Mouse (Mus musculus) embryo, embryonic 10.5 days (tissue): ENCODE results near the gene Inafm1.
A peak's percentile ranks its signal among the peaks of the same experiment; 100 is the strongest.
"Not testable (repeated sequence)": the region's sequence is repeated elsewhere in the genome, so short reads cannot be mapped to it uniquely, and the experiment has no call there.

Experiments
- DNase-seq: peaks from one replicate; pipeline ENCODE4 v3.0.0-alpha.2; 2015; ENCODE audit warnings: low spot score

Inafm1 gene

DNA sequence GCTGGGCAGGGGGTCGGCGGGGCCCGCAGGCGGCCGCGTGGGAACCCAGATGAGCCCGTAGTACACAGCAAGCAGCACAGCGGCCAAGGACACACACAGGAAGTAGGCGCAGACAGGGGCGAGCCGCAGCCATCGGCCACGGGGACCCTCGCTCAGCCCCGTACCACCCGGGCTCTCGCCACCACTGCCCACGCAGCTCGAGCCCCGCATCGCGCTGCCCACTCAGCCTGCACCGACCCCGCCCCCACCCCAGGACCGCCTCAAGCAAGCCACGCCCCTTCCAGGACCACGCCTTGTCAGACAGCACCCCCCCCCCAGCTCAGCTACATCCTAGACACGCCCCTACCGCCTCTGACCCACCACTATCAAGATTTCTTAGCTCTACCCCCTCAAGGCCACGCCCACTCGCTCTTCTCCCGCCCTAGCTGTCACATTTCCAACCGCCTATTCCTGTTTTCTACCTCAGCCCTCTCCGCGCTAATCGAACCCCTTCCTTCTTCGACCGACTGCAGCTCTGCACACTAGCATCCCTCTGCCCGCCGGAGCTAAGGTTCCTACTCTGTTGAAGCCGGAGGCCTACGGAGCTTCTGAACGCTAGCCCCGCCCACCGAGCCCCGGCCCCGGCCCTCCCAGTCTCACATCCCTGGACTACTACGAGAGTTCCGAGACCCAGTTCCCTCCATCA is at the start of gene Inafm1:
TSS of gene Inafm1 (minus strand) at position 537 of the 685 bp plus-strand sequence.
- DNase-seq: peak; percentile 98

DNA sequence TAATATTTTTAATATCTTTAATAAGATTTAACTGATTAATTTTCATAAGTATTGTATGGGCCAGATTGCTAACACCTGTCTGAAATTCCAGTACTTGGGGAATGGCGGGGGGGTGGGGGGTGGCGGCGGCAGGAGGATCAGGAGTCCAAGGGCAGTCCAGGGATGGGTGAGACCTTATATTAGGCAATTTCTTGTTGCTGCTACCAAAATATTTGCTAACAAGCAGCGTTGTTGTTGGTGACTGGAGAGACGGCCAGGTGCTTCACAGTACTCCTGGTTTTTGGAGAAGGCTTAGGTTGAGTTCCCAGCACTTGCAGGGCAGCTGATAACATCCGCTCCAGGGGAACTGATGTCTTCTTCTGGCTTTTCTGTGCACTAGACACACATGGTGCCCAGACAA is 47.1 kb upstream of the Inafm1 start:
- DNase-seq: no peak

DNA sequence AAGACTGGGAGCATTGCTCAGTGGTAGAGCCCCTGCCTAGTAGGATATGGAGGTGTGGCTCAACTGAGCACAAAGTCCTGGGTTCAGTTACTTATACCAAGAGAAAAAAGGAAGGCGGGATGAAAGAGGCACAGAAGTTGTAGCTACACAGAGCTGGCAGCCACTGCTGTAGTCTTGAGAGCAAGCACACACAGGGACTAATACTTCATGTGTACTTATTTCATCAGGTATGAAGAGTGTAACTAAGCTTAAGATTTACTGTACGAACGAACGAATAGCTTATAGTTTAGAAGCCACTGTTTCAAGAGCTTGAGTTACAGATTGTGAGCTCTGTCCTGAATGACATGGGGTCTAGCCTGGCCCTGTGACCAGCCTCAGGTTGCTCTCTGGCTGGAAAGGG is 45.8 kb upstream of the Inafm1 start:
- no peak for DNase-seq

DNA sequence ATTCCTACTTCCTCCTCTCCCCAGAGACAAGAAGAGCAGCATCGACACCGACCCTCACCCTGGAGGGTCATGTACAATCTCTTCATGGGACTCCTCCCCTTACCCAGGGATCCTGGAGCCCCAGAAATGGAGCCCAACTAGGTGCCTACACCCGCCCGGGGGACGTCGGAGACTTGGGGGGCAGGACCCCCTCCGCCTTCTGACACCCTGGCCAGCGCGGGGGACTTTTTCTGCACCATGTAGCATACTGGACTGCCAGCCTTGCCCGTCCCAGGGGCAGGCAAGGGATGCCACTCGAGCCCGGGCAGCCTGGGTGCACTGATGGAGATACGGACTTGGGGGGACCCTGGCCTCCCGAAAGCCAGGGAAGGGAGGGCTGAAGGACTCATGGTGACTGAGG is 43.7 kb upstream of the Inafm1 start:
- no peak for DNase-seq

DNA sequence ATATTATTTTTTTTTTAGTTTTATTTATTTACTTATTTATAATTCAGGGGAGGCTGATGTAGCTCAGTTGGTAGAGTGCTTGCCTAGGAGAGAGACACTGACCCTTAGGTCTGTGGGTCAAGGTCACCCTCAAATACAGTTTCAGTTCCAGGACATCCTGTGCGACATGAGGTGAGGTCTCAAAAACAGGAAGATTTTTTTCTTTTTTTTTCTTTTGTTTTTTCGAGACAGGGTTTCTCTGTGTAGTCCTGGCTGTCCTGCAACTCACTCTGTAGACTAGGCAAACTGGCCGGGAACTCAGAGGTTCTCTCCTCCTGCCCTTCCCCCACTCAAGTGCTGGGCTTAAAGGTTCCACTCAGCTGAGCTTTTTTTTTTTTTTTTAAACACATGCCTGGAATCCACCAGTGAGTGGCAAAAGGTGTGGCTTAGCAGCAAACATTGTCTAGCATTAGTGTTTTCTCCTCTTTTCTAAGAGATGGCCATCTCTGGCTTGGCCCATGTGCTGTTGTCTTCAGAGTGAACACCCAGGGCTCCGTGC is 41.9 kb upstream of the Inafm1 start:
- no peak for DNase-seq

DNA sequence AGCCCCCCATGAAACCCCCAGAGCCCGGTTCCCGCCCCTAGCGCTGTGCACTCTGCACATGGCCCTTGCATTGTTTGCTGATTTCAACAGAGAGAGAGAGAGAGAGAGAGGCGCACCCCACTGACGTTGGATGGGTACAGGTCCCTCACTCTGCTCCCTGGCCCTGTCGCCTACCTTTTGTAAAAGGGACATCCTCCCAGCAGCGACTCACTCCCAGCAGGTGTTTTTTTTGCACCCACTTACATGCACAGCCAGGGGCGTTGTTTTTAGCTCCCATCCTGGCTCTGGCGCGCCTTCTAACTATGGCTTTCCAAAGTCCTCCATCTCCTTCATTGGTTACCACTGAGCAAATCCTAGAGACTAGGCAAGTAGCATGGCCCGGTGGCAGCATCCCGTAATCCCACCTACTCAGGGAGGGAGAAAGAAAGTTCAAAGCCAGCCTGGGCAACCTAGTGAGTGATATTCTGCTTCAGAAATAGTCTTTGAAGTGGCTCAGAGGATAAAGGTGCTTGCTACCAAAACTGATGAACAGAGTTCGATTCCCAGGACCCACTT is 40.9 kb upstream of the Inafm1 start:
- DNase-seq: no peak

DNA sequence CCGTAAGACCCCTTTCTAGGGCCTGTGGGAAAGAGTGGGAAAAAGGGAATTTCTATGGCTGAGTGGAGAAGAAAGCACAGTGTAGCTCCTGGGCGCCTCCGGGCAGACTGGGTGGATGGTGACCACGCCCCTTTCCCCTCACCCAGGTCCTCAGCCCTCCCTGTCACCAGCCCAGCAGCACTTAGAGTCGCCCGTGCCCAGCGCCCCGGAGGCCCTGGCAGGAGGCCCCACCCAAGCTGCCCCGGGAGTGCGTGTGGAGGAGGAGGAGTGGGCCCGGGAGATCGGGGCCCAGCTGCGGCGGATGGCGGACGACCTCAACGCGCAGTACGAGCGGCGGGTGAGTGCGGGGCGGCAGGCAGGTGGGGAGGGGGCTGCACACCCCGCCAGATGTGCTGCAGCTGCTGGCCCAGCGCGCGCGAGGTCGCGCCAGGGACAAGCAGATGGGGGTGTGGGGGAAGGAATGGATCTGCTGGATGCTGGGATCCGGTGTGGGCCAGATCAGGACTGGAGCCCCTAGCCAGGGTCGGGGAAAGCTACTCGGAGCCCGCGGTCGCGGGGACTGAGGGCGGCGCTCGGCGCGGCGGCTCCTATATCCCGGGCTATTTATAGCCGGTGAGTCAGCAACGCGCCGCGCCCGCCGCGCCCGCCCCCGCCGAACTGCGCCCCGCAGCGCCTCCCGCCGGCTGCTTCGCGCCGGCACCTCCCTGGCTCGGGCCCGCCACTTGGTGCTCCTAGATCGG is 40.2 kb upstream of the Inafm1 start:
- DNase-seq: peak; percentile 84

DNA sequence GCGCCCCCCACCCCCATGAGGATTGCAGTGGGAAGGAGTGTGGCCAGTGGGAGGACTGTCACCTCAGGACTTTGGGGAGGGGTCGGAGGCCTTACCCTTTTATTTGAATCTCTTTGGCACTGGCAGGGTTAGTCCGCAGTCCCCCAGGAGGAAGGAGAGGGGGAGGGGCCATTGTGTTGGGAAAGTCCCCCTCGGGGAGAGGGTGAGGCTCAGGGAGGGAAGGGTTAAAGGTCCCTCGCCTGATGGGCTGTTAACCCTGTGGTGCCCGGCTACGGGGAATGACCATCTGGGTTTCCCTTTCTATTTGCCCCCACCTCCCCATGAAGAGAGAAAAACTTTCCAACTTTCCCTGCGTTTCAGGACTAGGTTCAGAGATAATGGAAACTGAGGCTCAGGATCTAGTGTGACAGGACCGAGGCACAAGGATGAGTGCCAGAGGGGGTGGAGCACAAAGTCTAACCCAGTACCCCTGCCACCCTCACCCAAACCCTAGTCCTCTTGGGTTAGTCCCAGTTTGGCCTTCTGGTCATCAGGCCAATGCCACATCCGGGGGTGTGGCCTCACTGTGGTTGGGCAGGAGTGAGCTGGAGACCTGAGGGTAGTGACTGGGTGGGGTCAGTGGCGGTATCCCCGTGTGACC is 39.4 kb upstream of the Inafm1 start:
- DNase-seq: peak; percentile 97

DNA sequence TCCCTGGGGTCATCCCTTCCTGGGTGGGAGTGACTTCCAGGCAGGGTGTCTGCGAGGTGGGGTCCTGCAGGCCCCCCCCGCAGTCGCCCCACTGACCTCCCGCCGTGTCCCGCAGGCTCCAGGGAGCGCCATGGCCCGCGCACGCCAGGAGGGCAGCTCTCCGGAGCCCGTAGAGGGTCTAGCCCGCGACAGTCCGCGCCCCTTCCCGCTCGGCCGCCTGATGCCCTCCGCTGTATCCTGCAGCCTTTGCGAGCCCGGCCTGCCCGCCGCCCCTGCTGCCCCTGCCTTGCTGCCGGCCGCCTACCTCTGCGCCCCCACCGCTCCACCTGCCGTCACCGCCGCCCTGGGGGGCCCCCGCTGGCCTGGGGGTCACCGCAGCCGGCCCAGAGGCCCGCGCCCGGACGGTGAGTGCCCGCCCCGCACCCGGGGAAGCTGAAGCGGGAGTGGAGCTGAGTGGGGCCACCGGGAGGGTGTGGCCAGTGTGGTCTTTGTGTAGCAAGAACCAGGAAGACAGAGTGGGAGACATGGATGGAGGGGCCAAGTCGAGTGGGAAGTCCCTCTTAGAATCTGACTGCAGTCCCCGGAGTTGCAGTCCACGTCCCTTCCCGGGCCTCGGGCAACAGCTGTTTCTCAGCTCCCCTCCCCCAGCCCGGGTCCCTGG is 38.7 kb upstream of the Inafm1 start:
- no peak for DNase-seq

DNA sequence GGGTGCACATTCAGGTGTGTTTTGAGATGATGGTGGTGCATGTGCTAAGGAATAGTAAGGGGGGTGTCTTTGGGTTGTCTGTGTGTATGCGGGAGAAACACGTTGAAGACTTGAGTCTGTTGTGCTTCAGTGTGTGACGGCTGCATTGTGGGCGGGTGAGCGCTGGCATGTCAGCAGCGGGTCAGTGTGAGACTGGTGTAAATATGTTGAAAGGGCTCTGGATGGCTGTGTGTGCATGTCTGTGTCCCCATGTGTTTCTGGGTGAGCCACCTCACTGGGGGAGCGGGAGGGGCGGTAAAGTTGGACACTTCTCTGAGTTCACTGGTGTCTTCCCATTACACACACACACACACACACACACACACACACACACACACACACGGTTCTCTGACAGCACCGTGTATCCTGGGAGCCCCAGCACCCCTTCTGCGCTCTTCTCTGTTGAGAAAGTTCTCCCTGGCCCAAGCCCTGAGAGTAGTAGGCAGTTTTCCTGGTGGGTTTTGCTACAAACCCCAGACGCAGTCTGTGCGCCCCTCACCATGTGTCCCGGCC is 38.1 kb upstream of the Inafm1 start:
- DNase-seq: peak; percentile 60

DNA sequence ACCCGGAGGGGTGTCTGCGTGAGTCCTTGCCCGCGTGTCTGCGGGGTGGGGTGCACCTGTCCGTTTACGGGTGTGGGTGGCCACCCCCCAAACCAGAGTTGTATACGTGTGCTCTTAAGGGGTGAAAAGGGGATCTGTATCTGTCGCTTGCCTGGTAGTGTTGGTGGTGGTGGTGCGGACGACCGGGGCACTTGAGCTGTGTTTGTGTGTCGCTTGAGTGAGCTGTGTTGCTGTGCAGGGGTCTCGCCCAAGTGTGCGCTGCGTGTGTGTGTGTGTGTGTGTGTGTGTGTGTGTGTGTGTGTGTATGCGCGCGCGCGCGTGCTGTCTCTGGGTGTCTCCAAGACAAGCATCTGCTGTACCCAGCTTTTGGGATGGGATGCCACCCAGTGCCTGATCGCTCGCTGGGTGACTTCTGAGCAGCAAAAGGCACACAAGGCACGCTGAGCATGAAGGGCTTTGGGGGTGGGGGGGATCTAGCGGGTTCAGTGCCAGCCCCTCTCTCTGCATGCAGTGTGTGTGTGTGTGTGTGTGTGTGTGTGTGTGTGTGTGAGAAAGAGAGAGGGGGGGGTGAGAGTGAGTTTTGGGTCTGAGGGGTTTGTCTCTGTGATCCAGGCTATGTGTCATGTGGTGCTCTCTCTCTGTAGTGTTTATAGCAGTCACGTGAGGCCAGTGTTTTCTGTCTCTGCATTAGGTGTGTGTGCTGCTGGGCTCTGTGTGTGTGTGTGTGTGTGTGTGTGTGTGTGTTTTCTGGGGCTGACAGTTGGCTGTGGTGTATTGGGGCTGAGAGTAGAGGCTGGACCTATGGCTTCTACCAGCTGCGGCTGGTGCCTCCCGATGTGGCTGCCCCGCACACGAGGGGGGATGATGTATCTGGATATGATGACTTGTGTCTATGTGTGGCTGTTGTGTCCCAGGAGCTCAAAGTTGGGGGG is 37.4 kb upstream of the Inafm1 start:
- DNase-seq: peak; percentile 55

DNA sequence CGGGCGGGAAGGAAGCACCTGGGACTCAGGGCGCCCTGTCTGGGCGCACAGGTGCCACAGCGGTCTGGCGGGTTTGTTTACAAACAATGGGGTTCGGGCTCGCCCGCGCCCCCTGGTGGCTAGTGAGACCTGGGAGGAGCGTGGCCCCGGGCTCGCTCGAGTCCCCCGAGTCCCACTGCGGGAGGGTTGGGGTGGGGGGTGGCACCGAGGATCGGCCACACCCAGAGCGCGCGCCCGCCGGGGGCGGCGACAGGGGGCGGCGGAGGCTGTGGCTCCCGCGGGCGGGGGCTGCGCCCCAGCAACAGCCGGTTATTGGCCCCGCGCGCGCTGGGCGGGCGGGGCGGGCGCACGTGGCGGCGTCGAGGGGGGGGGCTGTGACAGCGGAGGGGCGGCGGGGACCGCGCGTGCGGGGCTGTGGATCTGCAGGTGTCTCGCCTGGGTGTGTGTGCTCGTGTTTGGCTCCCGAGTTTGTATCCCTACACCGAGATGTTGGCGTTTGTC is 36.7 kb upstream of the Inafm1 start:
- DNase-seq: peak; percentile 80

DNA sequence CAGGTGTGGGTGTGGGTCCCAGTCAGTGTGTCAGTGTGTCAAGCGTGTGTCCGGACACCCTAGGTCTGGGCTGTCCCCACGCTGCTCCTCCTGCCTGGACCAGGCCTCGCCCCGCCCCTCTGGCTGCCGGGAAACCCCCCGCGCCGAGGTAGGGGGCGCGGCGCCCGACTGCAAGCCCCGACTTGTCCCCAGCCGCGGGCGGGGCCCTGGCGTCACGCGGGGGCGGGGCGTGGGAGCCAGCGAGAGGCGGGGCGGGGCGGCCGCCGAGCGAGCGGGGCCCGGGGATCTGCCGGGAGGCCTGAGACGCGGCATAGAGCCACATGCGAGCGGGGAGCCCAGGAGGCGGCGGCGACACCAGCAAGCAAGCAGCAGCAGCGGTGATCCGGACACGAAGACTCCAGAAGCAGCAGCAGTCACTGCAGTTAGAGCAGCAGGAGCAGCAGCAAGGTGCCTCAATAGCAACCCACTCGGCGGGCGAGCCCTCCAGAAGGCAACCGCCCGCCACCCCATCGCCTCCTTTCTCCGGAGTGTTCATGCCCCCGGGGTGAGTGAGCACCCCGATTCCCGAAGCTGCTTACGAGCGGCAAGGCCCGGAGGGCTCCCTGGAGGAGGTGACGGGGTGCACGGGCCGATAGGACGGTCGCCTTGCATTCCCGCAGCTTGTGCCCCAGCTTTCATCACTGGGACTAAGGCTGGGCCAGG is 36.1 kb upstream of the Inafm1 start:
- peak; percentile 78 for DNase-seq

DNA sequence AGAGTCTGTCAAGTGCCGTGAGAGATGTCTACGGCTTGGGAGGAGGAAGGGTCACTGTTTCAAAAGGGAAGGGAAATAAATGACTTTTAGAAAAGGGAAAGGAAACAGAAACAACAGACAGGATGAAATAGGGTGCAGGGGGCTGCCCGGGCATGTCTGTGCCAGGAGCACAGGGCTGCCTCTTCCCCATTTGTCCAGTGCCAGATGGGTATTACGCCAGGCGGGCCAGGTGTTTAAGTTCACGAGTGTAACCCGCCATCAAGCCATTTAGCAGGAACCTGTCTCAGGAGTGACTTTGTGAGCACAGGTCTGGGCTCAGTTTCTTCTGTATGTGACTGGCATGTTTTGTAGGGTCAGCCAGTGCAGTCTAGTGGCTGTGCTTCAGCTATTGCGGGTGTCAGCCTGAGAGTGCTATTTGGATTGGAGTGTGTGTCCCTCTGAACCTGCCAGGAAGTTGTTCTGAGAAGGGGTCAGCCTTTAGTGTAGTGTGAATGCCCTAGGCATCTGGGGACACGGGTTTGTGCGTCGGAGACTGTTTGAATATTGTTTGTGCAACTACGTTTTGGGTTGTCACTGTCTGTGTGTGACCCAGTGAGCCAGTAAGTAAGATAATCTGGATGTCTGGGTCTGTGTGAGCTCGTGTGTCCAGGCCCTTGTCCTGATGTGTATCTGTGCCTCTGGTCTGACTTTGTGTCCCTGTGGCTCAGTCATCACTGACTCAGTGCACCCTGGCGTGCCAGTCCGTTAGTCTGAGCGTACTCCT is 35.3 kb upstream of the Inafm1 start:
- DNase-seq: peak; percentile 22

DNA sequence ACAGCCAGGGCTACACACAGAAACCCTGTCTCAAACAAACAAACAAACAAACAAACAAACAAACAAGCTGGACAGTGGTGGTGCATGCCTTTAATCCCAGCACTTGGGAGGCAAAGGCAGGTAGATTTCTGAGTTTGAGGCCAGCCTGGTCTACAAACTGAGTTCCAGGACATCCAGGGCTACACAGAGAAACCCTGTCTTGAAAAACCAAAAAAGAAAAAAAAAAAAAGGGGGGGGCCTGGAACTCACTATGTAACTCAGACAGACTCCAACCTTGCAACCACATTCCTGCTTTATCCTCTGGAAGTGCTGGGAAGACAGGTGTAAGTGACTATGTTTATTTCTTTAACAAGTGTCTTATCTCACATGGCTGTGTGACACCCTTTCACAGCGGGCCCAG is 34.7 kb upstream of the Inafm1 start, which contains the start of gene Bbc3:
TSS of gene Bbc3 (plus strand) at position 301 of the 400 bp plus-strand sequence.
- DNase-seq: not testable (repeated sequence)

DNA sequence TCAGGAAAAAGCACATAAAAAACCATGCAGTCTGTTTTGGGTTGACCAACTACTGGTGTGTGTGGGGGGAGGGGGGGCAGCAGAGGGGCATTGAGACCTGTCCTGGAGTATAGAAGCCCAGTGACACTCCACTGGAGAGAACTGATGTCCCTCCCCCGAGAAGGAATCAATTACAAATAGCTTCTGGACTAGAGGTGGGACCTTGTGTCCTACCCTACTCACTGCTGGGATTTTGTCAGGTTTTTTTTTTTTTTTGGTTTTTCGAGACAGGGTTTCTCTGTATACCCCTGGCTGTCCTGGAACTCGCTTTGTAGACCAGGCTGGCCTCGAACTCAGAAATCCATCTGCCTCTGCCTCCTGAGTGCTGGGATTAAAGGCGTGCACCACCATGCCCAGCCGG is 33.7 kb upstream of the Inafm1 start:
- not testable (repeated sequence) for DNase-seq

DNA sequence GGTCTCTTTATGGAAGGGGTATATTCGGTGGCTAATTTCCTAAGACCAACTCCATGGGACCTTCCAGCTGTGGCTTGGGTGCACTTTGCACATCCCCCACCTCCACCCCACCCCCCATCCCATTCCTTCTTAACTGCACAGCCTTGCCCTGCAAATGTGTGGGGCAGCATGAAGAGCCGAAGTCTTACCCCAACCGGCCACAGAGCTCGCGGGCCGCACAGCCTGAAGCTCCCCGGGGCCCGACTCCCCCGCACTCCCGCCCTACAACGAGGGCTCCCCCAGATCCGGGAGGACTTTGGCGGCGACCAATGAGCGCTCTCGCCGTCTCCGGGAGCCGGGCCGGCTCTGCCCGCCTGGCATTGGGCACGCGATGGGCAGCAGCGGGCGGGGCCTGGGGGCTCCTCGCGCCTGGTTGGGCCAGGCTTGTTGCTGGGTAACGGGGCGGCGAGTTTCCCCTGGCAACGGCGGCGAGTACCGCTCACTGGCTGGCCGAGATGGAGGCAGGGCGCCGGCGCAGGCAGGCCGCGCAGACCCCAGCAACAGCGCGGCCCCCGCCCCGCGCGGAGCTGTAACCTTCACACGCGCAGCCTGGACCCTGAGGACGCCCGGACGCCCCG is 26.1 kb upstream of the Inafm1 start:
- DNase-seq: peak; percentile 92

DNA sequence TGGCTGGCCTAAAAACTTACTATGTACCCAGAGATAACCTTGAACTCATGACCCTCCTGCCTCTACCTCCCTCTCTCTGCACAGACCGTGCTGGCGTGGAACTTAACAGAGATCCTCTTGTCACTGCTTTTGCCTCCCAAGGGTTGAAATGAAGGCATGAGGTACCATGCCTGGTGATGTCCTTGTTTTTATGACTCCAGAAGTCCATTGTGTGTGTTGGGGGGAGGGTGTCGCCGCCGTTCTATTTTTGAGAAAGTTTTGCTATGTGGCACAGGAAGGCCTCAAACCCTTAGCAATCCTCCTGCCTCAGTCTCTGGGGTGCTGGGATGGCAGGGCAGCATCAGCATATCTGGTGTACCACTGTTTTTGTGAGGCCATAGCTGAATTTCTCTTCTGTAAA is 25.5 kb upstream of the Inafm1 start:
- DNase-seq: no peak
